Mouse (Mus musculus): ENCODE measurements around the gene Slc25a51. TPM values are rescaled to one million over a fixed set of nuclear protein-coding genes. Genes with fewer than 3 reads are reported as not detected.
"Not testable (repeated sequence)": the region's sequence is repeated elsewhere in the genome, so short reads cannot be mapped to it uniquely, and the experiment has no call there.

Gene Slc25a51
- polyA plus RNA-seq, 1 experiment from 2014 or later = 80.8 TPM

DNA sequence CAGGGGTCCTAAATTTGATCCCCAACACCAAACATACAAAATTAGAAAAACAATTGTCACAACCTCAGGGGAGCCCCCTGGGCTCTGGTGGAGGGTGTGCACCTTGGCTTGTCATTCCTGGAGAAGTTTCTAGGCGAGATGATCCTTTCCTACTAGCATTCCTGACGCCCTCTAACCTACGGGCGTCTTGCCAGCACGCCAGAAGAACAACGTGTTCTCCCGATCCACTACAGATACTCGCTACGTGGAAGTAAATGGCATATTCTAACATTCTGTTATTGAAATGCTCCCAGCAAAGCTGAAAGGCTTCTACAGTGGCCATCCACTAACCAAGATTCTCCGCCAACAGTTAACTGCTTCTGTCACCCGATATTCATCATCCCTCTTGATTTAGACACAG is 16.0 kb downstream of the Slc25a51 start:
- no peak overlapping the region for H3K27ac ChIP-seq (replicated peaks)
- H3K4me2 ChIP-seq (replicated peaks) = no peak overlapping the region
- H3K9ac ChIP-seq (replicated peaks) = no peak overlapping the region
- no peak for ATAC-seq (ENCODE audit: low FRiP score, low read depth)
- no peaks in the 10 kb centered on the region for H3K4me1 ChIP-seq
- peaks cover 15% of the 10 kb centered on the region; the same call in 1 of the 2 replicates for H3K36me3 ChIP-seq
- 82% methylated on average over 11 of the region's 11 CpGs for WGBS
- H3K4me3 ChIP-seq = no peak overlapping the region
- H3K9me3 ChIP-seq = no peaks in the 10 kb centered on the region
- H3K27me3 ChIP-seq = no peaks in the 10 kb centered on the region

DNA sequence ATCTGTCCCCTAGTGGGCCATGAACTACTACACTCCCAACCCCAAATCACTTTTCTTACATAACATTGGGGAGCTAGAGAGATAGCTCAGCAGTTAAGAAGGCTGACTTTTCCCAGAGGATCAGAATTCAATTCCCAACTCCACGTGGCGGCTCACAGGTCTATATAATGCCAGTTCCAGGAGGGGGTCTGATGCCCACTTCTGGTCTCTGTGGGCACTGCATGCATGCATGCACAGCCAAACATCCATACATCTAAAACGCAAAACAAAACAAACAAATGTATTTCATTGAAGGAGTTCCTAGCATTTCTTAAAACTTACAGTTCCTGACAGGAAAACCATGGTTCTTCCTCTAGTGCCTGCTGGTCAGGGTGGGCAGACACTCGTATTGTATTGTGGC is 16.5 kb downstream of the Slc25a51 start:
- WGBS = 74% methylated on average over 4 of the region's 4 CpGs
- Histone ChIP-seq H3K27ac (replicated peaks) (no peak overlapping the region), H3K27me3 (no peaks in the 10 kb centered on the region), H3K9me3 (no peaks in the 10 kb centered on the region), H3K9ac (replicated peaks) (no peak overlapping the region), H3K4me2 (replicated peaks) (no peak overlapping the region), H3K36me3 (peaks cover 10% of the 10 kb centered on the region; the same call in 1 of the 2 replicates), H3K4me3 (no peak overlapping the region), H3K4me1 (no peaks in the 10 kb centered on the region)
- no peak for ATAC-seq (ENCODE audit: low FRiP score, low read depth)

DNA sequence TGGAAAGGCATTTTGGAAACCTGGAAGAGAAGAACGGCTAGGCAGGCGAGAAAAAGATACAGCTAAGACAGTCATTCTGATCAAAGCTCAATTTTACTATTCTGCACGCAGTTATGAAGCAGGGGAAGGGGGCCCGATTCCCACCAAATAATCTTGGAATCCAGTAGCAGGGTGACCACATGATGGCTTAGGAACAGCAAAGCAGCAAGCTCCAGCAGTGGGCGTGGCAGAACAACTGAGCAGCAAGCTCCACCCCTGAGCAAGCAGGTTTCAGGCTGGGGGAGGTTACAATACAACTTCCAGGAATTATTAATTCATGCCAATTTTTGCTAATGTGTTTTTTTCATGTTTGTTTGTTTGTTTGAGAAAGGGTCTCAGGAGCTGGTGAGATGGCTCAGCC is 21.3 kb downstream of the Slc25a51 start:
- H3K9ac ChIP-seq (replicated peaks); H3K36me3 ChIP-seq; H3K27me3 ChIP-seq; H3K4me3 ChIP-seq; H3K27ac ChIP-seq (replicated peaks); H3K9me3 ChIP-seq; ATAC-seq (ENCODE audit: low FRiP score, low read depth); H3K4me1 ChIP-seq; H3K4me2 ChIP-seq (replicated peaks): not testable (repeated sequence)
- WGBS = 96% methylated on average over 5 of the region's 5 CpGs

DNA sequence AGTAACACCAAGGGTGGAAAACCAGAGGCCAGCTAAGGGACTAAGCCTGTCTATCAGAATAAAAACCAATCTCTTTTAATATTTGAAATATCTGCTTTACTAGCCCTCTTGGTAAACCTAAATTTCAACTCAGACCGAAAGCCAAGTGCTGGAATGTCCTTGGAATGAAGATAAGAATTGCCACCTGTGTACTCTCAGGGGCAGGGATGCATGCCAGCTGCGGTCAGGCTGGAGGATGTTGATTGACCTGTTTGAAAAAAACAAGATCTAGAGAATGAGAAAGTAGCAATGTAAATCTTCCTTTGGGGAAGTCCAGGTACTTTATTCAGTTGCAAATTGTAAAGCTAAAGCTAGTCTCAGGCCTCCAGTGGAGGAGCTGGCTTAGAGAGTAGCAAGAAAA is 26.4 kb downstream of the Slc25a51 start:
- not testable (repeated sequence) for ATAC-seq (ENCODE audit: low FRiP score, low read depth)
- WGBS = 91% methylated on average over 2 of the region's 2 CpGs

DNA sequence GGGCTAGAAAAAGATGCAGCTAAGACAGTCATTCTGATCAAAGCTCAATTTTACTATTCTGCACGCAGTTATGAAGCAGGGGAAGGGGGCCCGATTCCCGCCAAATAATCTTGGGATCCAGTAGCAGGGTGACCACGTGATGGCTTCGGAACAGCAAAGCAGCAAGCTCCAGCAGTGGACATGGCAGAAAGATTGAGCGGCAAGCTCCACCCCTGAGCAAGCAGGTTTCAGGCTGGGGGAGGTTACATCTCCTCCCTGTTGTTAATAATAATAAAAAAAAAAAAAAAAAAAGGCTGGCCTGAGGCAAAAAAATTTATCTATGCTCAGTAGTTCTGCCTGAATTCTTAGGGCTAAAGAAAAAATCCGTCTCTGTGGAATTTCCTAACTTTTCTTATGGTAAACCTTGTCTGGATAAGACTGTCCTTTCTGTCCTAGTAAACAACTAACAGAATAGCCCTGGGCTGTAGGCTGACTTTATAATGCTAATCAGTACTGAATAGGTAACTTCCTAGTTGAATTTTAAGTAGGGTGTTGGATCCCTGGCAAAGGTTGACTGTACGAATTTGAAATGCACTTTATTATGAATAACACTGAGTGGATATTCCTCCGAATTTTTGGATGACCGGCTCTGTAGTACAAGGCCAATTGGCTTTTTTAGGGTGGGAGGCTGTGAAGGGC is 27.5 kb downstream of the Slc25a51 start:
- not testable (repeated sequence) for H3K4me1 ChIP-seq; H3K9me3 ChIP-seq; H3K9ac ChIP-seq (replicated peaks); H3K27me3 ChIP-seq; H3K36me3 ChIP-seq; H3K4me3 ChIP-seq; ATAC-seq (ENCODE audit: low FRiP score, low read depth); H3K4me2 ChIP-seq (replicated peaks); H3K27ac ChIP-seq (replicated peaks)
- 87% methylated on average over 10 of the region's 10 CpGs for WGBS

More for the DNA sequence above, 26.4 kb downstream of the Slc25a51 start:
- H3K27me3 ChIP-seq; H3K36me3 ChIP-seq; H3K4me2 ChIP-seq (replicated peaks); H3K9ac ChIP-seq (replicated peaks); H3K4me3 ChIP-seq; H3K27ac ChIP-seq (replicated peaks); H3K9me3 ChIP-seq; H3K4me1 ChIP-seq: not testable (repeated sequence)

DNA sequence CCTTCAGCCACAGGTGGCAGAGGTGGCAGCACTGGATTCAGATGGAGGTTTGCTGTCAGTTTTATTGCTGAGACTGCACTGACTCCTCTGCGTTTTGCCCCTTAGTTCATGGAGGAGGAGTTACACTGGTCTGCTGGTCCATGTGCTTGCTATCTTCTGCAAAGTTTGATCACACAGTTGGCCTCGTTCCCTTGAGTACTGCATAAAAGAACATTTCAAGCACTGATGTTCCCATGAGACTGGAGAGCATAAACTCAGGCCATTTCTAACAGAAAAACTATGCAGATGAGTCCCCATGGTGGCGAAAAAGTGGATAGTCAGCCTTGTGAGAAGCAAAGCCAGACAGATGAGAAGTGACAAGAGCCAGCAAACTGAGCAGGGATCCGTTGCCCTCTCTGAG is 32.0 kb downstream of the Slc25a51 start:
- Histone ChIP-seq H3K27ac (replicated peaks) (no peak overlapping the region), H3K4me2 (replicated peaks) (no peak overlapping the region), H3K4me3 (no peak overlapping the region), H3K27me3 (no peaks in the 10 kb centered on the region), H3K9me3 (no peaks in the 10 kb centered on the region), H3K4me1 (no peaks in the 10 kb centered on the region), H3K36me3 (peaks cover 43% of the 10 kb centered on the region), H3K9ac (replicated peaks) (no peak overlapping the region)
- WGBS = 87% methylated on average over 4 of the region's 4 CpGs
- no peak for ATAC-seq (ENCODE audit: low FRiP score, low read depth)

DNA sequence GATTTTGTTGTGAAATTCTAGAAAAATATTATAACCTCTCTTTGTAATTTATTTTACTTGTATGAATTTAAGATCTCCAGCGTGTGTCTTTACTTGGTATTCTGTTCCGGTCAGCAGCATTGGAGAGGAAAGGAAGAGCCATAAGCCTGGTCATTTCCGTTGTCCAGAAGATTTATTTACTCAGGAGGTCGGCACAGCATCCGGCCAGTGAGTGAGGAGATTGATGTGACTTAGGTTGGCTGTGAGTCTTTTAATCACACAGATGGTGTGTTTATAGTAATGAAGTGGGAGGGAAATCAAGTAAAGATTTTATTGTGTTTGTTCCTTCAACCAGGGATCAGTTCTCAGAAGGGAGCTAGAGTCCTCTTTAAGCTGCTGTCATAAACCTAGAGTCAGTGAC is 33.7 kb downstream of the Slc25a51 start:
- no peak overlapping the region for H3K4me3 ChIP-seq
- no peaks in the 10 kb centered on the region for H3K4me1 ChIP-seq
- no peak for ATAC-seq (ENCODE audit: low FRiP score, low read depth)
- no peak overlapping the region for H3K27ac ChIP-seq (replicated peaks)
- peaks cover 52% of the 10 kb centered on the region for H3K36me3 ChIP-seq
- no peak overlapping the region for H3K9ac ChIP-seq (replicated peaks)
- WGBS = 93% methylated on average over 5 of the region's 5 CpGs
- H3K4me2 ChIP-seq (replicated peaks) = no peak overlapping the region
- H3K9me3 ChIP-seq = no peaks in the 10 kb centered on the region
- no peaks in the 10 kb centered on the region for H3K27me3 ChIP-seq

DNA sequence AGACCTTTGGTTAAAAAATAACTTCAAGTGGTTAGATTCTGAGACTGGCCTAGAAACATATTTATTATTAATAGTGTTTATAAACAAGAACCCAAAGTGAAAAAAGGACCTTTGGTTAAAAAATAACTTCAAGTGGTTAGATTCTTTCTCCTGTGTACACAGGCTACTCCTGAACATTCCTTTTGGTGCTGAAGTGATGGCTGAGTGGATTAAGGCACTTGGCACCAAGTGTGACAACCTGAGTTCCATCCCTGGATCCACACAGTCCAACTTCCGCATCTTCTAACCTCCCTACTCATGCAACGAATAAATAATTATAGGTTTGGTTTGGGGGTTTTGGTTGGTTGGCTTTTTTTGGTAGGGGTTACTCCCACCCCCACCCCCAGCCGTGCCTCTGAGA is 37.3 kb downstream of the Slc25a51 start:
- Histone ChIP-seq H3K9ac (replicated peaks) (no peak overlapping the region), H3K9me3 (no peaks in the 10 kb centered on the region), H3K4me1 (no peaks in the 10 kb centered on the region), H3K36me3 (peaks cover 46% of the 10 kb centered on the region), H3K4me2 (replicated peaks) (no peak overlapping the region), H3K27ac (replicated peaks) (no peak overlapping the region), H3K27me3 (no peaks in the 10 kb centered on the region), H3K4me3 (no peak overlapping the region)
- WGBS = 89% methylated on average over 3 of the region's 3 CpGs
- ATAC-seq (ENCODE audit: low FRiP score, low read depth) = no peak

DNA sequence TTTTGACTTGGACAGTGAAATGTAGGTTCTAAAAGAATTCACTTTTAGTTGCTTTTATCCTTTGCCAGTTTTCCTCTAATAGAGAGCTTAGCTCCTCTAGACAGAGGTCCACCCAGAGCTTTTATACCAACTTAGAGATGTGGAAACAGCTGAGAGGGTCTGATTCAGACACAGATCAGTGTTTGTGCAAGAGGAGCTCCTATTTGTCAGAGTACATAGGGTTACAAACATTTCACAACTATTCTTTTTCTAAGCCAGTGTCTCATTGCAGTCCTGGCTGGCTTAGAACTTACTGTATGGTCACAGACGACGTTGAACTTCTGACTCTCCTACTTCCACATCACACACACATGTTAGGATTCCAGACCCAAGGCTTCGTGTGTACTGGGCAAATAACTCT is 51.9 kb downstream of the Slc25a51 start:
- WGBS = 90% methylated on average over 3 of the region's 3 CpGs

More for the DNA sequence above, 51.9 kb downstream of the Slc25a51 start:
- H3K9ac ChIP-seq (replicated peaks) = no peak overlapping the region
- no peak overlapping the region for H3K27ac ChIP-seq (replicated peaks)
- no peak overlapping the region for H3K4me3 ChIP-seq
- H3K4me1 ChIP-seq = no peaks in the 10 kb centered on the region
- no peak overlapping the region for H3K4me2 ChIP-seq (replicated peaks)
- H3K9me3 ChIP-seq = no peaks in the 10 kb centered on the region
- H3K36me3 ChIP-seq = peaks cover 15% of the 10 kb centered on the region; the same call in 1 of the 2 replicates
- H3K27me3 ChIP-seq = no peaks in the 10 kb centered on the region
- ATAC-seq (ENCODE audit: low FRiP score, low read depth) = no peak

Small RNA genes lying within 50 kb of the gene (microRNA-seq; reads per million reads assigned to microRNA genes)
- not detected for gene Gm25692

Other genes starting within 250 kb of the Slc25a51 start
- 2.0 and 2.1 TPM in 2 replicates for gene Frmpd1, start 223.9 kb downstream of the Slc25a51 start, polyA plus RNA-seq (2016; fragmentation: Nextera tagmentation; extraction: Ambion mirVana)
- 17.0 and 24.4 TPM in 2 replicates for gene Trmt10b, start 111.6 kb downstream of the Slc25a51 start, polyA plus RNA-seq (2016; fragmentation: Nextera tagmentation; extraction: Ambion mirVana)
- 12.8 and 14.2 TPM in 2 replicates for gene Dcaf10, start 66.7 kb downstream of the Slc25a51 start, polyA plus RNA-seq (2016; fragmentation: Nextera tagmentation; extraction: Ambion mirVana)
- gene Exosc3, start 66.0 kb downstream of the Slc25a51 start, polyA plus RNA-seq (2016; fragmentation: Nextera tagmentation; extraction: Ambion mirVana) = 81.3 and 86.7 TPM in 2 replicates
- gene Shb, start 123.7 kb upstream of the Slc25a51 start, polyA plus RNA-seq (2016; fragmentation: Nextera tagmentation; extraction: Ambion mirVana) = 4.9 and 5.8 TPM in 2 replicates

Measured in midbrain, embryonic 12.5 days (tissue).